25 mouse cellular contexts compared by ENCODE assay signal in the genomic region with DNA sequence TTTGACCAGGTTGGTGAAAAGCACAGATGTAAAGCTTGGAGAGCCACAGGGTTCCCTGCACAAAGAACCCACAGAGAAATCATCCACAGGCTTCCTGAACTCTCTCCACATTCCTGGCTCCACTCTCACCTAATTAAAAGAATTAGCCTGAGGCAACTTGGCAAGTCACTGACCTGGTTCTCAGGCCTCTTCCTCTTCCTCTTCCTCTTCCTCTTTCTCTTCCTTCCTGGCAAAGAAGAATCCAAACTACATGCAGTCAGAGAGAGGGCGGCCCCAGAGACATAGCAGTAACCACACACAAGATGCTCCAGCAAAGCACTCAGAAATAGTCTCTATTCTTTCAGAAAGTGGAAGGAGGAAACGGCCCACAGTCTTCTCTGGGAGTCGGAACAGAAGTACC.
DNase-seq lines count a peak whose midpoint lies in the region; ATAC-seq and TF ChIP-seq lines count a peak whose summit lies in the region.
"Had no signal": no experiment of that assay in that cellular context is flagged by ENCODE, and none has a peak within 500 bp of the region (broad histone marks: within the 10 kb centered on the region; RNA-seq: fewer than 3 reads in every experiment).

No protein-coding gene starts in this region.

- no peak overlapping the region for H3K4me3 ChIP-seq in hindbrain, embryonic 10.5 days
- H3K4me3 ChIP-seq in hindbrain, embryonic 16.5 days (ENCODE audit: low read length): no peak overlapping the region
- H3K4me3 ChIP-seq in midbrain, embryonic 16.5 days (ENCODE audit: low read depth, low read length): no peak overlapping the region
- no peak overlapping the region for H3K4me3 ChIP-seq in midbrain, postnatal 0 days (ENCODE audit: low read depth, low read length)
- H3K4me3 ChIP-seq in kidney, embryonic 15.5 days (replicated peaks): no peak overlapping the region
- H3K4me3 ChIP-seq: erythroblast, embryonic 14.5 days; heart, embryonic 12.5 days; limb, embryonic 12.5 days; lung, embryonic 15.5 days; midbrain, embryonic 13.5 days had no signal

- H3K36me3 ChIP-seq in hindbrain, embryonic 10.5 days: no peaks in the 10 kb centered on the region
- no peaks in the 10 kb centered on the region for H3K36me3 ChIP-seq in hindbrain, embryonic 16.5 days (ENCODE audit: control insufficient read depth, insufficient read depth, low read length)
- no peaks in the 10 kb centered on the region for H3K36me3 ChIP-seq in midbrain, embryonic 16.5 days (ENCODE audit: control insufficient read depth, insufficient read depth, low read length)
- no peaks in the 10 kb centered on the region for H3K36me3 ChIP-seq in midbrain, postnatal 0 days (ENCODE audit: insufficient read depth, low read length)
- H3K36me3 ChIP-seq in kidney, embryonic 15.5 days: no peaks in the 10 kb centered on the region
- H3K36me3 ChIP-seq: heart, embryonic 12.5 days; limb, embryonic 12.5 days; lung, embryonic 15.5 days; midbrain, embryonic 13.5 days had no signal

- peaks cover 12% of the 10 kb centered on the region; the same call in 1 of the 2 replicates for H3K4me1 ChIP-seq in hindbrain, embryonic 10.5 days (replicated peaks)
- H3K4me1 ChIP-seq in hindbrain, embryonic 16.5 days (ENCODE audit: control insufficient read depth, insufficient read depth, low read depth, low read length): no peaks in the 10 kb centered on the region; the same call in 1 of the 2 replicates
- H3K4me1 ChIP-seq in midbrain, embryonic 16.5 days (ENCODE audit: control insufficient read depth, insufficient read depth, low read length): 0 out of 2 replicates have a peak, but pooled peaks cover 2% of the 10 kb centered on the region
- no peaks in the 10 kb centered on the region for H3K4me1 ChIP-seq in midbrain, postnatal 0 days (ENCODE audit: insufficient read depth, low read length)
- no peaks in the 10 kb centered on the region for H3K4me1 ChIP-seq in kidney, embryonic 15.5 days
- H3K4me1 ChIP-seq: heart, embryonic 12.5 days; limb, embryonic 12.5 days had no signal

- 0 out of 2 replicates have a peak overlapping the region, but pooled peaks have one; percentile 35 for H3K27ac ChIP-seq in hindbrain, embryonic 10.5 days
- H3K27ac ChIP-seq in hindbrain, embryonic 16.5 days (ENCODE audit: low read depth, low read length): no peak overlapping the region
- H3K27ac ChIP-seq in midbrain, embryonic 16.5 days (ENCODE audit: low read length): no peak overlapping the region
- H3K27ac ChIP-seq in midbrain, postnatal 0 days (ENCODE audit: low read depth, low read length): no peak overlapping the region
- H3K27ac ChIP-seq in kidney, embryonic 15.5 days: no peak overlapping the region
- H3K27ac ChIP-seq: limb, embryonic 12.5 days; lung, embryonic 15.5 days; midbrain, embryonic 13.5 days had no signal

- no peak overlapping the region for H3K4me2 ChIP-seq in hindbrain, embryonic 16.5 days (ENCODE audit: low read length)
- no peak overlapping the region for H3K4me2 ChIP-seq in midbrain, embryonic 16.5 days (ENCODE audit: low read length)
- no peak overlapping the region for H3K4me2 ChIP-seq in midbrain, postnatal 0 days (ENCODE audit: low read depth, low read length, poor library complexity, severe bottlenecking)
- H3K4me2 ChIP-seq in kidney, embryonic 15.5 days: no peak overlapping the region
- H3K4me2 ChIP-seq: heart, embryonic 12.5 days; limb, embryonic 12.5 days; liver, embryonic 11.5 days; lung, embryonic 15.5 days; midbrain, embryonic 13.5 days had no signal

- no peak overlapping the region for H3K9ac ChIP-seq in hindbrain, embryonic 16.5 days (ENCODE audit: low read depth, low read length)
- H3K9ac ChIP-seq in midbrain, embryonic 16.5 days (ENCODE audit: low read depth, low read length): no peak overlapping the region
- no peak overlapping the region for H3K9ac ChIP-seq in midbrain, postnatal 0 days (replicated peaks; ENCODE audit: low read length, poor library complexity, severe bottlenecking)
- no peak overlapping the region for H3K9ac ChIP-seq in kidney, embryonic 15.5 days
- H3K9ac ChIP-seq: heart, embryonic 12.5 days; limb, embryonic 12.5 days; lung, embryonic 15.5 days; midbrain, embryonic 13.5 days had no signal

- no peak for TF ChIP-seq CTCF in midbrain, postnatal 0 days (IDR thresholded peaks at IDR 0.05)

- 88% methylated on average over 3 of the region's 3 CpGs for WGBS in hindbrain, embryonic 10.5 days
- 83% methylated on average over 3 of the region's 3 CpGs for WGBS in hindbrain, embryonic 16.5 days
- 93% methylated on average over 3 of the region's 3 CpGs for WGBS in midbrain, embryonic 16.5 days
- WGBS in midbrain, postnatal 0 days: 88% methylated on average over 3 of the region's 3 CpGs
- WGBS in kidney, embryonic 15.5 days: 74% methylated on average over 3 of the region's 3 CpGs

- no peaks in the 10 kb centered on the region for H3K27me3 ChIP-seq in hindbrain, embryonic 10.5 days (ENCODE audit: insufficient read depth, poor library complexity, severe bottlenecking)
- no peaks in the 10 kb centered on the region for H3K27me3 ChIP-seq in hindbrain, embryonic 16.5 days (replicated peaks; ENCODE audit: control insufficient read depth, insufficient read depth, low read length)
- H3K27me3 ChIP-seq in midbrain, embryonic 16.5 days (ENCODE audit: control insufficient read depth, insufficient read depth, low read depth, low read length): no peaks in the 10 kb centered on the region
- H3K27me3 ChIP-seq in midbrain, postnatal 0 days (ENCODE audit: insufficient read depth, low read length): no peaks in the 10 kb centered on the region
- H3K27me3 ChIP-seq in kidney, embryonic 15.5 days: no peaks in the 10 kb centered on the region
- H3K27me3 ChIP-seq: CH12.LX; heart, embryonic 12.5 days; limb, embryonic 12.5 days; lung, embryonic 15.5 days; midbrain, embryonic 13.5 days had no signal

- no peak for ATAC-seq in hindbrain, embryonic 16.5 days
- ATAC-seq in midbrain, embryonic 16.5 days: 0 out of 2 replicates have a peak, but pooled peaks have one; percentile 8
- ATAC-seq in midbrain, postnatal 0 days (ENCODE audit: low FRiP score): no peak
- no peak for ATAC-seq in kidney, embryonic 15.5 days (replicated peaks; ENCODE audit: low FRiP score)
- ATAC-seq: forebrain, embryonic 16.5 days; intestine, embryonic 16.5 days had no signal

- no peaks in the 10 kb centered on the region for H3K9me3 ChIP-seq in hindbrain, embryonic 10.5 days
- H3K9me3 ChIP-seq in hindbrain, embryonic 16.5 days (ENCODE audit: control insufficient read depth, low read length): no peaks in the 10 kb centered on the region
- no peaks in the 10 kb centered on the region for H3K9me3 ChIP-seq in midbrain, embryonic 16.5 days (replicated peaks; ENCODE audit: control insufficient read depth, low read length, poor library complexity, severe bottlenecking)
- no peaks in the 10 kb centered on the region for H3K9me3 ChIP-seq in midbrain, postnatal 0 days (ENCODE audit: low read length)
- no peaks in the 10 kb centered on the region for H3K9me3 ChIP-seq in kidney, embryonic 15.5 days (replicated peaks)
- H3K9me3 ChIP-seq: heart, embryonic 12.5 days; limb, embryonic 12.5 days; lung, embryonic 15.5 days; midbrain, embryonic 13.5 days had no signal

- no peak for DNase-seq in hindbrain, embryonic 10.5 days (ENCODE audit: low spot score)
- no peak for DNase-seq in midbrain, postnatal 0 days (ENCODE audit: low spot score)
- DNase-seq in forelimb bud, embryonic 11.5 days (ENCODE audit: low read depth, low spot score): peak; percentile 16
- peak; percentile 46 for DNase-seq in retina, postnatal 1 day
- DNase-seq in layer of hippocampus, adult 8-10 months (ENCODE audit: low spot score in 2 of 2): no peak
- DNase-seq: adrenal gland, postnatal 10 days; cerebellum, adult 11-12 months; cerebellum, adult 9-11 months; kidney, adult 8-10 months; kidney, postnatal 10 days; lung, postnatal 36 days; right cerebral cortex, postnatal 14 days; thymus, postnatal 4 days had no signal

Comparison
In these comparisons a context has a peak if more than half of its experiments do, and no peak if none do; other contexts are left out.
1. DNase-seq: peak in forelimb bud, embryonic 11.5 days (single experiment) and retina, postnatal 1 day (single experiment); none in hindbrain, embryonic 10.5 days (single experiment), midbrain, postnatal 0 days (single experiment) and layer of hippocampus, adult 8-10 months (0 of 2).